Mouse (Mus musculus): ENCODE results near the gene Ifrd2. TPM values are rescaled to one million over a fixed set of nuclear protein-coding genes. Genes with fewer than 3 reads are reported as not detected.

The Ifrd2 gene
- polyA plus RNA-seq, 1 experiment, result 71.2 TPM

DNA sequence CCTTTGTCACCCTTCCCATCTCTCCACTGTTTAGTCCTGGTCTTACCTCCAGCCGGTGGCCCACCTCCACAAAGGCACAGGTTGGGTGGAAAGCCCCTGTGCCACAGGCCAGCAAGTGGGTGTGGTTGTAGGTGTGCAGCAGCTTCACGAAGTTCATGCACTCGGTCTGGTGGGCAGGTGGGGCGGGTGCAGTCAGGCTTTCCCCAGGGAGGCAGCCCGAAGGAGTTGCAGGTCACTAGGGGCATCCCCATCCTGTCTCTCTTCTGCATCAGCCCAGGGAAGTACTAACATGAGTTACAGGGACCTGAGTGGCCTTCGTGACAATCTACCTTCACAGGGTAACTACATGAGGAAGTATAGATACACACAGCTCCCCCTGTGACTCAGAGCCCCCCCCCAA lies 15.8 kb downstream of the Ifrd2 start:
- WGBS, result 40% methylated on average over 6 of the region's 6 CpGs
- no peaks in the 10 kb centered on the region for H3K27me3 ChIP-seq (ENCODE audit: control insufficient read depth, insufficient read depth, low read length)

DNA sequence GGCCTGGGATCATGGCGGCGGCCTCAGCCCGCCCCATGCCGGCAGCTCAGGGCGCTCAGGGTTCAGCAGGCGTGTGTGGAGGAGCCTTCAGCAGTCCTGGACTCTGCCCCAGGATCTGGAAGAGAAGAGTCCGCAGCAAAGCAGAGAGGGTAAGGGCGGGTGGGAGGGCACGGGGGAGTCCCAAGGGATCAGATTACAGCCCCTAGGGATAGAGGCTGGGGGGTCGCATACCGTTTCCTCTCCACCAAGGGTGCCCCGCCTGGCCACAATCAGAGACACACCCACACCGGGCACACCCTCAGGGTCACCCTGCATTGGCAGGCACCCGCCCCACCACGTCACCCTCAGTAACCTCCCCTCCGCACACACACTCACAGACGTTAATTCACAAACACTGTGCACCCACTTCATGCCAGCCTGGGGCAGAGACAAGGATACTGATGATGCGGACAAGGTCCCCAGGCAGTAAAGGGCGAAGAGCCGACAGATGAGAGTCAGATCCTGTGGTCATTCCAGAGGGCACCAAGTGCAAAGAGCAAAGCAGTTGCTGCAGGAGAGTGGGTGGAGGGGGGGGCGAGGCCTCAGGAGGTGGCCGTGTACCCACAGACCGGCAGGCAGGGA lies 17.7 kb downstream of the Ifrd2 start:
- Histone ChIP-seq H3K27me3 (ENCODE audit: control insufficient read depth, insufficient read depth, low read length) (no peaks in the 10 kb centered on the region), H3K4me3 (ENCODE audit: extremely low read depth, insufficient read depth, insufficient read length) (no peak overlapping the region), H3K27ac (ENCODE audit: insufficient read depth, low read length) (no peak overlapping the region), H3K36me3 (ENCODE audit: control insufficient read depth, insufficient read depth, low read length) (no peaks in the 10 kb centered on the region), H3K4me1 (ENCODE audit: control insufficient read depth, insufficient read depth, insufficient read length) (peaks cover 24% of the 10 kb centered on the region)
- 66% methylated on average over 23 of the region's 23 CpGs for WGBS
- DNase-seq (ENCODE audit: low read depth in 1 of 2, low spot score in 2 of 2), result no peak
- TF ChIP-seq CTCF (IDR thresholded peaks at IDR 0.05; ENCODE audit: extremely low read depth, insufficient read depth, insufficient read length, insufficient replicate concordance), result no peak
- no peak for TF ChIP-seq POLR2A (IDR thresholded peaks at IDR 0.05; ENCODE audit: low read depth, low read length)

More for the DNA sequence above, 15.8 kb downstream of the Ifrd2 start:
- H3K27ac ChIP-seq (ENCODE audit: insufficient read depth, low read length), result no peak overlapping the region
- H3K4me3 ChIP-seq (ENCODE audit: extremely low read depth, insufficient read depth, insufficient read length), result no peak overlapping the region
- peak in 1 of 2 experiments; percentile 52 for DNase-seq (ENCODE audit: low read depth in 1 of 2, low spot score in 2 of 2)
- TF ChIP-seq CTCF (IDR thresholded peaks at IDR 0.05; ENCODE audit: extremely low read depth, insufficient read depth, insufficient read length, insufficient replicate concordance), result no peak
- H3K36me3 ChIP-seq (ENCODE audit: control insufficient read depth, insufficient read depth, low read length), result no peaks in the 10 kb centered on the region
- peaks cover 24% of the 10 kb centered on the region for H3K4me1 ChIP-seq (ENCODE audit: control insufficient read depth, insufficient read depth, insufficient read length)

DNA sequence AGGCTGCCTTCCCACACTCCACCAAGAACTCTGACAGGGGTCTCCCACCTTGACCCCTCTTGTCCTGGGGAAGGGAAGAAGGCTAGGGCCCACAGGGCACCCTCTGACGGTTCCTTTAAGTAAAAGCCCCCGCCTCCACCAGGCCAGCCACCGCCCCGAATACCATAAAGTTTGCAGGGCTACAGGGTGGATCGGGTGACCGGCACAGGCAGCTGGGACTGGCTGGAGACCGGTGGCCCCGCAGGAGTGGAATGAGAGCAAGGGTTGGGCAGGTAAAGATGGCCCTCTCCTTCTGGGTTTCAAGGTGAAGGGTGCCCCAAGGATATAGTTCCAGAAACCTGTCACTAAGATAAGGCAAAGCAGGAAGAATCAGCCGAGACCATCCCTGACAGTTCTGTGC lies 19.1 kb downstream of the Ifrd2 start:
- WGBS, result 80% methylated on average over 9 of the region's 9 CpGs
- no peak for DNase-seq (ENCODE audit: low read depth in 1 of 2, low spot score in 2 of 2)
- no peaks in the 10 kb centered on the region for H3K36me3 ChIP-seq (ENCODE audit: control insufficient read depth, insufficient read depth, low read length)
- H3K27me3 ChIP-seq (ENCODE audit: control insufficient read depth, insufficient read depth, low read length), result no peaks in the 10 kb centered on the region
- no peak overlapping the region for H3K27ac ChIP-seq (ENCODE audit: insufficient read depth, low read length)
- no peak for TF ChIP-seq CTCF (IDR thresholded peaks at IDR 0.05; ENCODE audit: extremely low read depth, insufficient read depth, insufficient read length, insufficient replicate concordance)
- no peak for TF ChIP-seq POLR2A (IDR thresholded peaks at IDR 0.05; ENCODE audit: low read depth, low read length)
- peaks cover 20% of the 10 kb centered on the region for H3K4me1 ChIP-seq (ENCODE audit: control insufficient read depth, insufficient read depth, insufficient read length)
- H3K4me3 ChIP-seq (ENCODE audit: extremely low read depth, insufficient read depth, insufficient read length), result no peak overlapping the region

DNA sequence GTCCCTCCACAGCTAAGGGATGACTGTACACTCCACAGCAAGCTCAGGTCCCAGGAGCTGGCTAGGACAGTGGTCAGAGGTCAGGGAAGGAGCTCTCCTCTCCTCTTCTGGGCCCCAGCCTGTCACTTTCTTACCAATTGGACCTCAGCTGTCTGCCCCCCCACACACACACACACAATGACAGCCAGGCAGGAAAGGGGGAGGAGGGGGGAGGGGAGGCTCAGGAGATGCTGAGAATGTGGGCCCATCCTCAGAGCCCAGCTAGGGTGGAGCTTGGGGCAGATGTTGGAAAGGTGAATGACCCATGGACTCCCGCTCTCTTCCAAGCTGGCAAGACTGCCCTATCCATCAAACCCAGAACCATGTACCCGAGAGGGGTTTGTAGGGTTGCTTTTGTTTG lies 19.6 kb downstream of the Ifrd2 start:
- 94% methylated on average over 2 of the region's 2 CpGs for WGBS
- H3K4me1 ChIP-seq (ENCODE audit: control insufficient read depth, insufficient read depth, insufficient read length), result peaks cover 18% of the 10 kb centered on the region
- no peak overlapping the region for H3K4me3 ChIP-seq (ENCODE audit: extremely low read depth, insufficient read depth, insufficient read length)
- TF ChIP-seq POLR2A (IDR thresholded peaks at IDR 0.05; ENCODE audit: low read depth, low read length) (no peak), CTCF (IDR thresholded peaks at IDR 0.05; ENCODE audit: extremely low read depth, insufficient read depth, insufficient read length, insufficient replicate concordance) (no peak)
- no peaks in the 10 kb centered on the region for H3K27me3 ChIP-seq (ENCODE audit: control insufficient read depth, insufficient read depth, low read length)
- no peak for DNase-seq (ENCODE audit: low read depth in 1 of 2, low spot score in 2 of 2)
- no peak overlapping the region for H3K27ac ChIP-seq (ENCODE audit: insufficient read depth, low read length)
- no peaks in the 10 kb centered on the region for H3K36me3 ChIP-seq (ENCODE audit: control insufficient read depth, insufficient read depth, low read length)

- DNase-seq (ENCODE audit: low read depth in 1 of 2, low spot score in 2 of 2), result no peak
Measured at GRCm38 (mm10) chr9:107607653-107608245, 20.3 kb downstream of the Ifrd2 start.

GRCm38 (mm10) chr9:107608741-107609432 lies 21.4 kb downstream of the Ifrd2 start, which contains the start of gene Sema3b:
Sema3b (minus strand) TSS chr9:107609229.
- 72% methylated on average over 12 of the region's 12 CpGs for WGBS

More at GRCm38 (mm10) chr9:107607653-107608245, 20.3 kb downstream of the Ifrd2 start:
- Histone ChIP-seq H3K27me3 (ENCODE audit: control insufficient read depth, insufficient read depth, low read length) (no peaks in the 10 kb centered on the region), H3K4me3 (ENCODE audit: extremely low read depth, insufficient read depth, insufficient read length) (no peak overlapping the region), H3K27ac (ENCODE audit: insufficient read depth, low read length) (no peak overlapping the region), H3K36me3 (ENCODE audit: control insufficient read depth, insufficient read depth, low read length) (no peaks in the 10 kb centered on the region), H3K4me1 (ENCODE audit: control insufficient read depth, insufficient read depth, insufficient read length) (peaks cover 13% of the 10 kb centered on the region)
- 87% methylated on average over 9 of the region's 9 CpGs for WGBS
- TF ChIP-seq POLR2A (IDR thresholded peaks at IDR 0.05; ENCODE audit: low read depth, low read length), result no peak
- no peak for TF ChIP-seq CTCF (IDR thresholded peaks at IDR 0.05; ENCODE audit: extremely low read depth, insufficient read depth, insufficient read length, insufficient replicate concordance)

More at GRCm38 (mm10) chr9:107608741-107609432, 21.4 kb downstream of the Ifrd2 start, which contains the start of gene Sema3b:
- peaks cover 3% of the 10 kb centered on the region for H3K4me1 ChIP-seq (ENCODE audit: control insufficient read depth, insufficient read depth, insufficient read length)
- H3K27me3 ChIP-seq (ENCODE audit: control insufficient read depth, insufficient read depth, low read length), result no peaks in the 10 kb centered on the region
- peaks cover 4% of the 10 kb centered on the region; the same call in 1 of the 2 replicates for H3K36me3 ChIP-seq (ENCODE audit: control insufficient read depth, insufficient read depth, low read length)
- H3K27ac ChIP-seq (ENCODE audit: insufficient read depth, low read length), result no peak within 1 kb of the TSS
- DNase-seq (ENCODE audit: low read depth in 1 of 2, low spot score in 2 of 2), result no peak
- TF ChIP-seq POLR2A (IDR thresholded peaks at IDR 0.05; ENCODE audit: low read depth, low read length) (no peak), CTCF (IDR thresholded peaks at IDR 0.05; ENCODE audit: extremely low read depth, insufficient read depth, insufficient read length, insufficient replicate concordance) (no peak)
- no peak within 1 kb of the TSS for H3K4me3 ChIP-seq (ENCODE audit: extremely low read depth, insufficient read depth, insufficient read length)
